Mouse (Mus musculus): ENCODE data around the gene Csnk2a1. TPM values are rescaled to one million over a fixed set of nuclear protein-coding genes. Genes with fewer than 3 reads are reported as not detected.
"Not testable (repeated sequence)": the region's sequence is repeated elsewhere in the genome, so short reads cannot be mapped to it uniquely, and the experiment has no call there.

Gene Csnk2a1
- total RNA-seq, 2 experiments from 2014 or later: 93.6 to 98.6 TPM

GRCm38 (mm10) chr2:152230046-152230445, 3.4 kb downstream of the Csnk2a1 start:
- DNase-seq (ENCODE audit: extremely low spot score in 1 of 2, low spot score in 1 of 2): no peak

- no peak for DNase-seq (ENCODE audit: extremely low spot score in 1 of 2, low spot score in 1 of 2)
Measured at GRCm38 (mm10) chr2:152237926-152238325, 11.3 kb downstream of the Csnk2a1 start.

GRCm38 (mm10) chr2:152240580-152240979, 13.9 kb downstream of the Csnk2a1 start:
- DNase-seq (ENCODE audit: extremely low spot score in 1 of 2, low spot score in 1 of 2): no peak

- no peak for DNase-seq (ENCODE audit: extremely low spot score in 1 of 2, low spot score in 1 of 2)
Measured at GRCm38 (mm10) chr2:152247213-152247612, 20.6 kb downstream of the Csnk2a1 start.

GRCm38 (mm10) chr2:152250511-152250910, 23.9 kb downstream of the Csnk2a1 start:
- no peak for DNase-seq (ENCODE audit: extremely low spot score in 1 of 2, low spot score in 1 of 2)

GRCm38 (mm10) chr2:152259739-152260138, 33.1 kb downstream of the Csnk2a1 start:
- no peak for DNase-seq (ENCODE audit: extremely low spot score in 1 of 2, low spot score in 1 of 2)

- DNase-seq (ENCODE audit: extremely low spot score in 1 of 2, low spot score in 1 of 2): no peak
Measured at GRCm38 (mm10) chr2:152273639-152274038, 47.0 kb downstream of the Csnk2a1 start.

GRCm38 (mm10) chr2:152281407-152281806, 54.8 kb downstream of the Csnk2a1 start:
- no peak for DNase-seq (ENCODE audit: extremely low spot score in 1 of 2, low spot score in 1 of 2)

- no peak for DNase-seq (ENCODE audit: extremely low spot score in 1 of 2, low spot score in 1 of 2)
Measured at GRCm38 (mm10) chr2:152287560-152287959, 60.9 kb downstream of the Csnk2a1 start.

GRCm38 (mm10) chr2:152288046-152288445, 61.4 kb downstream of the Csnk2a1 start:
- no peak for DNase-seq (ENCODE audit: extremely low spot score in 1 of 2, low spot score in 1 of 2)

GRCm38 (mm10) chr2:152289623-152290022, 63.0 kb downstream of the Csnk2a1 start:
- DNase-seq (ENCODE audit: extremely low spot score in 1 of 2, low spot score in 1 of 2): not testable (repeated sequence)

GRCm38 (mm10) chr2:152292475-152292874, 65.8 kb downstream of the Csnk2a1 start:
- DNase-seq (ENCODE audit: extremely low spot score in 1 of 2, low spot score in 1 of 2): no peak

- peak in 1 of 2 experiments; percentile 13 for DNase-seq (ENCODE audit: extremely low spot score in 1 of 2, low spot score in 1 of 2)
Measured at GRCm38 (mm10) chr2:152293179-152293726, 66.6 kb downstream of the Csnk2a1 start.

GRCm38 (mm10) chr2:152293727-152294475, 67.3 kb downstream of the Csnk2a1 start, which contains the start of gene Tbc1d20:
Gene Tbc1d20, plus strand, starts transcription at chr2:152293828.
- peak; percentile 81 to 86 for DNase-seq (ENCODE audit: extremely low spot score in 1 of 2, low spot score in 1 of 2)

- DNase-seq (ENCODE audit: extremely low spot score in 1 of 2, low spot score in 1 of 2): no peak
Measured at GRCm38 (mm10) chr2:152294541-152294940, 67.9 kb downstream of the Csnk2a1 start.

GRCm38 (mm10) chr2:152302862-152303261, 76.2 kb downstream of the Csnk2a1 start:
- DNase-seq (ENCODE audit: extremely low spot score in 1 of 2, low spot score in 1 of 2): no peak

- no peak for DNase-seq (ENCODE audit: extremely low spot score in 1 of 2, low spot score in 1 of 2)
Measured at GRCm38 (mm10) chr2:152303781-152304180, 77.1 kb downstream of the Csnk2a1 start.

GRCm38 (mm10) chr2:152305480-152305879, 78.8 kb downstream of the Csnk2a1 start:
- no peak for DNase-seq (ENCODE audit: extremely low spot score in 1 of 2, low spot score in 1 of 2)

- no peak for DNase-seq (ENCODE audit: extremely low spot score in 1 of 2, low spot score in 1 of 2)
Measured at GRCm38 (mm10) chr2:152307186-152307585, 80.5 kb downstream of the Csnk2a1 start.

GRCm38 (mm10) chr2:152312996-152313395, 86.4 kb downstream of the Csnk2a1 start:
- DNase-seq (ENCODE audit: extremely low spot score in 1 of 2, low spot score in 1 of 2): no peak

GRCm38 (mm10) chr2:152313926-152314325, 87.3 kb downstream of the Csnk2a1 start:
- DNase-seq (ENCODE audit: extremely low spot score in 1 of 2, low spot score in 1 of 2): no peak

GRCm38 (mm10) chr2:152317054-152317453, 90.4 kb downstream of the Csnk2a1 start:
- DNase-seq (ENCODE audit: extremely low spot score in 1 of 2, low spot score in 1 of 2): no peak
